Mouse (Mus musculus) heart, postnatal 0 days (tissue): ENCODE measurements around the gene Scn8a.

Source experiments
- CTCF ChIP-seq: IDR thresholded peaks from 2 replicates; pipeline ENCODE4 v1.5.1; 2016; ENCODE audit warnings: antibody characterized with exemption, control low read depth, low read depth
- EP300 ChIP-seq: IDR thresholded peaks from 2 replicates; pipeline ENCODE4 v1.6.1; 2016; ENCODE audit warnings: antibody characterized with exemption, low read depth

DNA sequence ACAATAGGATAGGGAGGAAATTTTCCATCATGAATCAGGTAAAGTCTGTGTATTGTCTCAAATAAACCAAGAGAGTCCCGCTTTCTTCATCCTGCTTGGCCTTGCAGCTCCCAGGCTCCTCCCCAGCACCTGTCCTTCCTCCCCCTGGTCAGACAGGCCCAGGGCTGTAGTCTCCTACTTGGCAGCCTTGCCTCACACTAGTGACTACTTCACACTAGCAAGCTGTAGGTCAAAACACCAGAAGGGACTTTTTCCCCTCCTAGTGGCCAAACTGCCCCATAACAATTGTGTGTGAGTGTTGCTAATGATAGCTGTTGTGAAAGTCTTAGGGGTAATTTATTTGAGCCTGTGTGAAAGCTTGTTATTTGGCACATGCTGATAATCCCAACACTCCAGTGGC is 105.0 kb downstream of the Scn8a start:
- TF ChIP-seq CTCF: peak; percentile 49
- no peak for TF ChIP-seq EP300
